Mouse (Mus musculus) embryonic facial prominence, embryonic 12.5 days (tissue): ENCODE measurements around the gene Spag5. TPM values are rescaled to one million over a fixed set of nuclear protein-coding genes. Genes with fewer than 3 reads are reported as not detected.

Experiments used
- ATAC-seq: fragments of 200-750 bp; cut with Nextera tagmentation; 2 replicates; pipeline ENCODE4 v1.8.0; 2017; ENCODE audit not compliant: insufficient number of reproducible peaks, insufficient read depth, low FRiP score, low TSS enrichment
- H3K27ac ChIP-seq: fragments of 300-500 bp; sonication (generic); 2 replicates; pipeline ENCODE4 v1.5.1; 2016; ENCODE audit warnings: mild to moderate bottlenecking
- H3K27me3 ChIP-seq: fragments of 300-500 bp; sonication (generic); 2 replicates; pipeline ENCODE4 v1.6.1; 2016; ENCODE audit warnings: mild to moderate bottlenecking, moderate library complexity
- H3K36me3 ChIP-seq: fragments of 300-500 bp; sonication (generic); 2 replicates; pipeline ENCODE4 v1.6.1; 2016; ENCODE audit warnings: mild to moderate bottlenecking
- H3K4me1 ChIP-seq: fragments of 300-500 bp; sonication (generic); 2 replicates; pipeline ENCODE4 v1.6.1; 2016
- H3K4me2 ChIP-seq: fragments of 300-500 bp; sonication (generic); replicated peaks from 2 replicates; pipeline ENCODE4 v1.6.1; 2016; ENCODE audit warnings: mild to moderate bottlenecking, moderate library complexity
- H3K4me3 ChIP-seq: fragments of 300-500 bp; sonication (generic); 2 replicates; pipeline ENCODE4 v1.5.1; 2016; ENCODE audit warnings: mild to moderate bottlenecking
- H3K9ac ChIP-seq: fragments of 300-500 bp; sonication (generic); 2 replicates; pipeline ENCODE4 v1.6.1; 2016; ENCODE audit warnings: mild to moderate bottlenecking, moderate library complexity
- H3K9me3 ChIP-seq: fragments of 300-500 bp; sonication (generic); 2 replicates; pipeline ENCODE4 v1.6.1; 2016; ENCODE audit warnings: mild to moderate bottlenecking, moderate library complexity
- WGBS: fragments of 180-500 bp; shearing (Covaris S2); methylation state at CpG from one replicate; pipeline ENCODE4 v1.1.7; 2016; 5-methylcytosine and 5-hydroxymethylcytosine counted together
- polyA plus RNA-seq: library from polyadenylated mRNA; unstranded; fragments of >200 nt; fragmentation: Nextera tagmentation; extraction: Ambion mirVana; gene quantifications from 2 replicates; pipeline ENCODE4 v1.2.1, GENCODE M21; 2016

The Spag5 gene
- polyA plus RNA-seq, 1 experiment from 2014 or later = 50.8 TPM

DNA sequence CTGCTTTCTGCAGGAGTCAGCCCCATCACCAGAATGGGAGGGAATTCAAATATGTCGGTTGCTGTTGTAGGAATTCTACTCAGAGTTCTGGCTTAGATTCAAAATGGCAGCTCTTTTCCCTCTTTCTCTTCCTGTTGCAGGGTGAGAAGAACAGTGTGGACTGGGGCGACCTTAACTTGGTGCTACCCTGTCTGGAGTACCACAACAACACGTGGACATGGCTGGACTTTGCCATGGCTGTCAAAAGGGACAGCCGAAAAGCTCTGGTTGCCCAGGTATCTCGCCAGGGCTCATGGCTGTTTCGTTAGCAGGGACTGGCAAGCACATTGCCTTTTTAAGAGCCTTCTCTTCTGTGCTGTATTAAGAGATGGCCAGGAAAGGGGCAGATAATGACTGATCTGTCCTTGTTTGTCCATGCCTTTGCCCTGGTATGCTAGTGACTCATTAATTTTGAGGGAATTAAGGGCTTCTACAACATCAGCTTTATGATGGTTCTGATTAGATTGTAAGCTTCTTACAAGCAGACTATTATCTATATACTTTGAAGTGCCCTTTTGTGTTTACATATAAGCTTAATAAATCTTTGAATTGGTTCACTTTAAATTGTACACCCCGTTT, 12.1 kb upstream of the Spag5 start:
- H3K4me1 ChIP-seq = no peaks in the 10 kb centered on the region
- WGBS = 92% methylated on average over 7 of the region's 7 CpGs

DNA sequence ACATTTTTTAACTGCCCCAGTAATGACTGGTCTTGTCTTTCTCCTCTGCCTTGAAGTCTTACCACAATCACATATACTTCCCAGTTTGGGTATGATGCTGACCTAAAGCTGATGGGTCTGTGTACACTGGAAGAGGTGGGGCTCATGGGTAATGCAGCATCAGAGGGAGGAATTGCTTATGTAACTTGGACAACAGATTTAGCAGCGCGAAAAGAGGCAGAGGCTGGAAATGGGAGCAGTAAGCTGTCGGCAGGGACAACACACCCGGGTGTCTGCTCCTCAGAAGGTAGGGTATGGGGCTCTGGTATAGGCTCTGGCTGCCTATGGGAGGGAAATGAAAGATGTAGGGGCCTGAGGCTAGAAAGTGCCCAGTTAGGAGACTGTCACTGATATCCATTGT, 10.7 kb upstream of the Spag5 start, which contains the start of gene BC030499:
Gene BC030499, plus strand, starts transcription at position 188 of the 400 bp plus-strand sequence.
- no peak within 1 kb of the TSS for H3K27ac ChIP-seq
- no peaks in the 10 kb centered on the region for H3K4me1 ChIP-seq
- peaks cover 61% of the 10 kb centered on the region for H3K36me3 ChIP-seq
- H3K9me3 ChIP-seq = no peaks in the 10 kb centered on the region
- ATAC-seq = no peak
- no peak within 1 kb of the TSS for H3K4me2 ChIP-seq
- H3K27me3 ChIP-seq = no peaks in the 10 kb centered on the region
- no peak within 1 kb of the TSS for H3K9ac ChIP-seq
- WGBS = 93% methylated on average over 4 of the region's 4 CpGs
- H3K4me3 ChIP-seq = no peak within 1 kb of the TSS

More for the DNA sequence above, 12.1 kb upstream of the Spag5 start:
- Histone ChIP-seq H3K9ac (no peak overlapping the region), H3K9me3 (no peaks in the 10 kb centered on the region), H3K27ac (no peak overlapping the region), H3K4me2 (no peak overlapping the region), H3K4me3 (no peak overlapping the region), H3K27me3 (no peaks in the 10 kb centered on the region), H3K36me3 (peaks cover 69% of the 10 kb centered on the region)
- ATAC-seq = no peak

DNA sequence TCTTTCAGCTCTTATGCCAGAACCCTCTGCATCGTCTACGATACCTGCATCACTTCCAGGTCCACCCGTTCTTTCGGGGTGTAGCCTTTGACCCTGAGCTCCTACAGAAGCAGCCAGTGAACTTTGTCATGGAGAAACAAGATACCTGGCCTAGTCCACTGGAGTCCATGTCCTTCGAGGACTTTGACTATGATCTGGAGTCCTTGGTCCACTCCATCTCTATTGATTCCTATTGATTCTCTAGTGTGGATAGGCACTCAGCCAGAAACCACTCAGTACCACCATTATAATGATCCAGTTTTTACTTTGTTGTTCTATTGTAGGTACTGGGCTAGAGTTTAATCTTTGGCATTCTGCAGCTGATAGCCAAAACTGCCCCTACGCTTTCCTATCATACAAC, 6.7 kb upstream of the Spag5 start:
- Histone ChIP-seq H3K36me3 (peaks cover 28% of the 10 kb centered on the region), H3K9me3 (no peaks in the 10 kb centered on the region), H3K27ac (no peak overlapping the region), H3K4me1 (no peaks in the 10 kb centered on the region), H3K4me2 (no peak overlapping the region), H3K4me3 (no peak overlapping the region), H3K9ac (no peak overlapping the region), H3K27me3 (no peaks in the 10 kb centered on the region)
- WGBS = 94% methylated on average over 6 of the region's 6 CpGs
- ATAC-seq = no peak

DNA sequence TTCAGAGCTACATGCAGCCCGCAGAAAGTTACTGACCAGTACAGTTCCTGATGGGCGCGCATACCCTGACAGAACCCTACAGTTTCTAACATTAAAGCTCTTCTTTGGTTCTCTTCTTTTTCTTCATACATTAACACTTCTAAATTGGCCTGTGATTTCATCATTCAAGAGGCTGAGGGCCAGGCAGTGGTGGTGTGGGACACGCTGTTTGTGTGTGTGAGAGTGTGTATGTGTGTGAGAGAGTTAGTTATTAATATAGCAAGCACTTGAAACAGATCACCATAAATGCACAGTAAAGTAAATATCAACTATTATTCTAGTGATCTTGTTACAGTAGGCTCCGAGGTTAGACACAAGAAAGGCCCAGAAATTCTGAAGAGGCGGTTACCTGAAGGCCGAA, 412 bp upstream of the Spag5 start:
- no peaks in the 10 kb centered on the region for H3K27me3 ChIP-seq
- H3K4me1 ChIP-seq = peaks cover 7% of the 10 kb centered on the region
- peaks cover 16% of the 10 kb centered on the region for H3K36me3 ChIP-seq
- peak overlapping the region; percentile 63 for H3K4me2 ChIP-seq
- H3K4me3 ChIP-seq = peak overlapping the region; percentile 74
- ATAC-seq = no peak
- H3K9ac ChIP-seq = peak overlapping the region; percentile 44; the same call in 1 of the 2 replicates
- 61% methylated on average over 7 of the region's 7 CpGs for WGBS
- H3K9me3 ChIP-seq = no peaks in the 10 kb centered on the region
- peak overlapping the region; percentile 76 for H3K27ac ChIP-seq

DNA sequence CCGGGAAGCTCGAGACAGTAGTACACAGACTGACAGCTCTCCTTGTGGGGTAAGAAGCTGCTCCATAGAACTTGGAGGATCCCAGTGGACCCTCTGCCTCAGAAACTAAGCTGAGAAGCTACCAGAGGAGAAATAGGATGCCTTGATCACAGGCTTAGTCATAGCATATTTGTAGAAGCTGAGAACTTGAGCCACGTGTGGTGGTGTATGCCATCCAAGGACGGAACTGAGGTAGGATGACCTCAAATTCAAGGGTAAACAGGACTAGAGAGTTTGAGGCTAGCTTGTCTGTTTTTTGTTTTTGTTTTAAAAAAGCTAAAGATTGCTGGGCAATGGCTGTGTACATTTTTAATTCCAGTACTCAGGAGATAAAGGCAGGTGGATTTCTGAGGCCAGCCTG, 3.9 kb downstream of the Spag5 start:
- no peak overlapping the region for H3K4me2 ChIP-seq
- H3K4me1 ChIP-seq = peaks cover 12% of the 10 kb centered on the region
- H3K27ac ChIP-seq = no peak overlapping the region
- H3K9me3 ChIP-seq = no peaks in the 10 kb centered on the region
- WGBS = 90% methylated on average over 4 of the region's 4 CpGs
- H3K9ac ChIP-seq = no peak overlapping the region
- H3K36me3 ChIP-seq = peaks cover 34% of the 10 kb centered on the region
- H3K27me3 ChIP-seq = no peaks in the 10 kb centered on the region
- no peak overlapping the region for H3K4me3 ChIP-seq
- ATAC-seq = no peak

DNA sequence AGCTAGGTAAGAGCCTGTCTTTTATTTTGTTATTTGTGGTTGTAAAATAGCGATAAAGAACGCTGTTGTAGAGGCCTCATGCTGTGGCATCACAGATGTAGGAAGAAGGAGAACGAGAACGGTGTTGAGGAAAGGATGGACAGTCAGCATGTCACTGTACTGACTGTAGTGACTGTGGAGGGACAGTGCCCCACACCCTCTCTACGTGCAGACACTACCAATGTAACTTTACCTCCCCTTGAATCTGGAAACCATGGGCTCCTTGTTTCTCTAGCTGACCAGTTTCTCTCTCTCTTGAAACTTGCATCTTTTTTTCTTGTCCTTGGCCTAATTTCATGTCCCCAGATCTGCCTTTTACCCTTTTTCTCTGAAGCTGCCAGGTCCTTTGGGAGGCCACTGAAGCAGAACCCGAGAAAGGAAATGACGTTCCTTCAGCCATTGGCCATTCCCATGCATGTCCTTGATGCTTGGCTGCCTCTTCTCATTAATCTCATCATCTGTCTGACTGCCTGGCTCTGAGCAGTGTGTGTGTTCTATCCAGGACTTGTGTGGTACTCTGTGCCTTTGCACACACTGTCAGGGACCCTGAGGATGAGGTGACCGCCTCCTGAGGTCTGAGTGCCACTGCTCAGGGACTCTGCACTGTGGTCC, 9.7 kb downstream of the Spag5 start:
- Histone ChIP-seq H3K9me3 (no peaks in the 10 kb centered on the region), H3K36me3 (peaks cover 69% of the 10 kb centered on the region), H3K27ac (no peak overlapping the region), H3K4me1 (peaks cover 5% of the 10 kb centered on the region; the same call in 1 of the 2 replicates), H3K9ac (no peak overlapping the region), H3K27me3 (no peaks in the 10 kb centered on the region), H3K4me2 (no peak overlapping the region), H3K4me3 (no peak overlapping the region)
- no peak for ATAC-seq
- WGBS = 89% methylated on average over 8 of the region's 8 CpGs

DNA sequence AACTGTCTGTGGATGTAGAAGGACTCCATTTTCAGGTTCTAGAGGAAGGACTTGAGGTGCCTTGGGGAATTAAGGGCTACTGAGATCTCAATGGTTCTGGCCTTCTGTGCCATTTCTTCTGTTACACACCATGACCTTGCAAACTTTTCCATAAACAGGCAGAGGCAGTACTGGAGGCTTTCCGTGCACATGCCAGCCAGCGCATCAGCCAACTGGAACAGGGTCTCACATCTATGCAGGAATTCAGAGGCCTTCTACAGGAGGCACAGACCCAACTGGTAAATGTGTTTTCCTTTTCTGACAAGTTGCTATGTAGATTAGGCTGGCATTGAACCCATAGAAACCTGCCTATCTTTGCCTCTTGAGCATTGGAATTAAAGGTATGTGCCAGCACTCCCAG, 12.3 kb downstream of the Spag5 start:
- Histone ChIP-seq H3K4me3 (no peak overlapping the region), H3K9me3 (no peaks in the 10 kb centered on the region), H3K4me2 (no peak overlapping the region), H3K27ac (no peak overlapping the region), H3K27me3 (no peaks in the 10 kb centered on the region), H3K4me1 (no peaks in the 10 kb centered on the region), H3K36me3 (peaks cover 85% of the 10 kb centered on the region), H3K9ac (no peak overlapping the region)
- no peak for ATAC-seq
- WGBS = 95% methylated on average over 2 of the region's 2 CpGs

DNA sequence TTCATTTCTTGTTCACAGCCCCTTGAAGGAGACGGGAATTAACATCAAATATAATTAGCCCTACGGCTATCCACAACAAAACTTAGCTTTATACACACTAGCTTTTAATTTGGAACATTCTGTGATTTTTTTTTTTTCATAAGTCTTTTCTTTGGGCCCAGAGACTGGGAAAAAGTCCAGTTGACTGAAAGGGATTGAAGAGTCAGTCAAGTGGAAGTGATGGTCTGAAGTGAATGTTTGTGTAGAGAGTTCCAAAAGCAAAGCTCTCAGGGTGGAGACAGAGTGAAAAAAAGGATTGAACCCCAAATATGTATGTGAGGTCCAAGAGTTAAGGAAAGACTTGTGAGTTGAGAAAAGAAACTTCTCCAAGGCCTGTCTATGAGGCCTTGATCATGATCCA, 17.1 kb downstream of the Spag5 start:
- H3K36me3 ChIP-seq = peaks cover 80% of the 10 kb centered on the region

DNA sequence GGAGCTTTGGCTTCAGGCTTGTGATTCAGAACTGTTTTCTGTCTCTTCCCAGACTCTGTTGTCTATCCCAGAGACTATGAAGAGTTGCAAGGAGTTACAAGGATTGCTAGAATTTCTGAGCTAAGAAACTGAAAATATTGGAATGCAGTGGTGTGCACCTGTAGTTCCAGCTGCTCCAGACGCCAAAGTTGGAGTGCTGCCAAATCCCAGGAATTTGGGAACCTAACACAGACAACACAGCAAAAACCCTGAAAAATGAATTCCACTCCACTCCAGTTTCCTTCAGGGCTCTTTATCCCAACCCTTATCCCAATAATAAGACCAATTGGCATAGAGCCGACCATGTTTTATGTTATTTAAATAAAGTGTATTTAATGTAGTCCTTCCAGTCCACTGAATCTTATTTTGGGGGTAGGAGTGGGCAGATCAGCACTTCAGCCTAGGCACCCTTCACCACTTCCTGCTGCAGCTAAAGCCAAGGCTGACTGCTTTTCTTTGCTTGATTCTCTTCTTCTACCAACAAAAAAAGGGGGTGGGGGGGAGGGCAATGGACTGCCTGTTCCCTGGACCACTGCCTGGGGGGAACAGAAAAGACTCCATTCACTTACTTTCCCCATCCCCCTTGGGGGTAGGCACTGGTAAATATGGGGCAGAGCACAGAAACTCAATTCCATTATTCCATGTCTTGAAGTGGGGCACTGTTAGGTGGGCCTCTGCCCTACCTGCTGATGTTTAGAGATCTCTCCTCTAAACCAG, 20.9 kb downstream of the Spag5 start:
- H3K27me3 ChIP-seq = no peaks in the 10 kb centered on the region
- no peaks in the 10 kb centered on the region for H3K9me3 ChIP-seq
- 46% methylated on average over 2 of the region's 2 CpGs for WGBS
- H3K27ac ChIP-seq = peak overlapping the region; percentile 52; the same call in 1 of the 2 replicates
- no peak overlapping the region for H3K9ac ChIP-seq
- H3K4me3 ChIP-seq = no peak overlapping the region
- H3K4me2 ChIP-seq = peak overlapping the region; percentile 31
- H3K36me3 ChIP-seq = peaks cover 45% of the 10 kb centered on the region
- H3K4me1 ChIP-seq = peaks cover 19% of the 10 kb centered on the region
- peak; percentile 18; the same call in 1 of the 2 replicates for ATAC-seq

More for the DNA sequence above, 17.1 kb downstream of the Spag5 start:
- Histone ChIP-seq H3K27ac (no peak overlapping the region), H3K4me2 (no peak overlapping the region), H3K4me3 (no peak overlapping the region), H3K9me3 (no peaks in the 10 kb centered on the region), H3K4me1 (peaks cover 15% of the 10 kb centered on the region), H3K27me3 (no peaks in the 10 kb centered on the region), H3K9ac (no peak overlapping the region)
- no peak for ATAC-seq
- 87% methylated on average over 2 of the region's 2 CpGs for WGBS

DNA sequence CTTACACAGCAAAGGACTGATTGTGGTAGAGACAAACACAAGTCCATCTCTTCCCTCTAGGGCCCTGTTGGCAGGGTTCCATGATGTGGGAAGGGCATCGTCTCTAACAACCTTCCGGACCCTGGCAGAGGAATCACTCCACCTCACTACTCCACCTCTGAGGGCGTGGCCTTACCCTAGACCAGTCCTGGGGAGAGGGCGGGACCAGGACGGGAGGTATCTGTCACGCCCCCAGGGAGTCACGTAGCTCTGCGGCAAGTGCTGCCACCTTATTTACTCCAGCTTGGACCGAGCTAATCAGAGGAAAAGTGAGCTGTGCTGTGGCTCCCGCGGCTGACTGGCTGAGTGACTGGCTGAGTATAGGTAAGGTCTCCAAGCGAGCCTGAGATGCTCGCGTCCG, 21.5 kb downstream of the Spag5 start, which contains the start of gene Aldoc:
Gene Aldoc, plus strand, starts transcription at position 109 of the 400 bp plus-strand sequence.
- H3K9me3 ChIP-seq = no peaks in the 10 kb centered on the region
- 4% methylated on average over 15 of the region's 15 CpGs for WGBS
- peaks cover 39% of the 10 kb centered on the region for H3K36me3 ChIP-seq
- H3K27ac ChIP-seq = peak within 1 kb of the TSS; percentile 52; the same call in 1 of the 2 replicates
- H3K9ac ChIP-seq = no peak within 1 kb of the TSS
- peaks cover 19% of the 10 kb centered on the region for H3K4me1 ChIP-seq
- H3K4me2 ChIP-seq = peak within 1 kb of the TSS; percentile 31
- H3K4me3 ChIP-seq = 0 out of 2 replicates have a peak within 1 kb of the TSS, but pooled peaks have one; percentile 9
- peak; percentile 86 for ATAC-seq
- H3K27me3 ChIP-seq = no peaks in the 10 kb centered on the region

DNA sequence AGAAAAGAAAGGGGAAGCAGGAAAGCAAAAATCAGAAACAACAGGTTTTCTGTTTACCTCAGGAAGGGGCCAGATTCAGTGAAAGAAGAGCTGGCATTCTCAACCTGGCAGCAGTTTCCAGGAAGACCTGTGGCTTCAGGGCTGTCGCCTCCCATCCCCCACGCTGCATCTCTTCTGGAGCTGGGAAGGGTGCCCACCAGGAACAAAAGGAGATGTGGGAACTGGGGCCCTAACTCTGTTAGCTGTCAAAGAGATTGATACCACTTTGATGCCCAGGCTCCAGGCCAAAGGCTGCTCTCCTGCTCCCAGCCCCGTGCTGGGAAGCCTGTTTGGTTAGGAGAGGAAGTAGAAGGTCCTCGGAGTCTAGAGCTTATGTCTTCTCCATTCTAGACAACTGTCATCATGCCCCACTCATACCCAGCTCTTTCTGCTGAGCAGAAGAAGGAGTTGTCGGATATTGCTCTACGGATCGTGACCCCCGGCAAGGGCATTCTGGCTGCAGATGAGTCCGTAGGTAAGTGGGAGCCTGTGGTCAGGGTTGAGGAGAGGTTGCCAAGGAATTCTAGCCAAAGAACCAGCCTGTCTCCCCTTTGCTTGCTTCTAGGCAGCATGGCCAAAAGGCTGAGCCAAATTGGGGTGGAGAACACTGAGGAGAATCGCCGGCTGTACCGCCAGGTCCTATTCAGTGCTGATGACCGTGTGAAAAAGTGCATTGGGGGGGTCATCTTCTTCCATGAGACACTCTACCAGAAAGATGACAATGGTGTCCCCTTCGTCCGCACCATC, 22.9 kb downstream of the Spag5 start:
- 90% methylated on average over 15 of the region's 15 CpGs for WGBS
- Histone ChIP-seq H3K9me3 (no peaks in the 10 kb centered on the region), H3K9ac (no peak overlapping the region), H3K27ac (no peak overlapping the region), H3K4me1 (peaks cover 24% of the 10 kb centered on the region), H3K4me2 (no peak overlapping the region), H3K4me3 (no peak overlapping the region), H3K27me3 (no peaks in the 10 kb centered on the region), H3K36me3 (peaks cover 26% of the 10 kb centered on the region)
- no peak for ATAC-seq
